Mouse (Mus musculus): ENCODE data around the gene Ubap1l. TPM values are rescaled to one million over a fixed set of nuclear protein-coding genes. Genes with fewer than 3 reads are reported as not detected.

The Ubap1l gene
- 0.62 TPM in 1 of 2 replicates, not detected in the other for polyA plus RNA-seq (2014; fragmentation: Nextera tagmentation; extraction: Ambion mirVana)

GRCm38 (mm10) chr9:65360641-65361448 lies at the start of gene Ubap1l:
Gene Ubap1l (plus strand): TSS chr9:65361041.
- Histone ChIP-seq H3K9me3 (ENCODE audit: control insufficient read depth, low read length) (no peaks in the 10 kb centered on the region), H3K27me3 (ENCODE audit: control insufficient read depth, insufficient read depth, low read length) (no peaks in the 10 kb centered on the region), H3K4me1 (ENCODE audit: control insufficient read depth, insufficient read depth, low read length) (0 out of 2 replicates have a peak, but pooled peaks cover 4% of the 10 kb centered on the region), H3K4me3 (ENCODE audit: low read length) (no peak within 1 kb of the TSS), H3K36me3 (ENCODE audit: control insufficient read depth, insufficient read depth, low read length) (peaks cover 64% of the 10 kb centered on the region), H3K4me2 (replicated peaks; ENCODE audit: low read depth, low read length) (no peak within 1 kb of the TSS), H3K9ac (ENCODE audit: low read depth, low read length) (no peak within 1 kb of the TSS), H3K27ac (ENCODE audit: low read depth, low read length) (no peak within 1 kb of the TSS)
- no peak for ATAC-seq (ENCODE audit: low FRiP score, low TSS enrichment)
- WGBS, result 90% methylated on average over 16 of the region's 16 CpGs

DNA sequence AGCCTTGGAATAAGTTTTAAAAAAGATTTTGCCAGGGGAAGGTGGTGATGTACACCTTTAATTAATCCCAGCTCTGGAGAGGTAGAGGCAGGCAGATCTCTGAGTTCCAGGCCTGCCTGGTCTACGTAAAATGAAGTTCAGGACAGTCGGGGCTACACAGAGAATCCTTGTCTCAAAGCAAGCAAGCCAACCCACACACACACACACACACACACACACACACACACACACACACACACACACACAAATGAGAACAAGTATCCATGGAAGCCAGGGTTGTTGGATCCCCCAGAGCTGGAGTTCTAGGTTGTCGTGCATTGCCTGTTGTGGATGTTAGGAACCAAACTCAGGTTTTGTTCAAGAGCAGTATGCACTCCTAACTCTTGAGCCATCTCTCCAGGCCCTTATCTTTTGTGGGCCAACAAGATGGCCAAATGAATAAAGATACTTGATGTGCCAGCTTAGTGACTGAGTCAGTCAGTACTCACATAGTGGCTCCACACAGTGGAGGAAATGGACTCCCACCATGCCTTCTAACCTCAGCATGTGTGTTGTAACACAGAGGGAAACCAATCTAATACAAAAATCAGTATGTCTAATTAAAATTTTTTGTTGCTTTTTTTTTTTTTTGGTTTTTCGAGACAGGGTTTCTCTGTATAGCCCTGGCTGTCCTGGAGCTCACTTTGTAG lies 48.0 kb upstream of the Ubap1l start:
- Histone ChIP-seq H3K9ac (ENCODE audit: low read depth, low read length) (no peak overlapping the region), H3K27ac (ENCODE audit: low read depth, low read length) (no peak overlapping the region), H3K36me3 (ENCODE audit: control insufficient read depth, insufficient read depth, low read length) (peaks cover 56% of the 10 kb centered on the region), H3K4me3 (ENCODE audit: low read length) (no peak overlapping the region), H3K4me1 (ENCODE audit: control insufficient read depth, insufficient read depth, low read length) (no peaks in the 10 kb centered on the region), H3K9me3 (ENCODE audit: control insufficient read depth, low read length) (no peaks in the 10 kb centered on the region), H3K4me2 (replicated peaks; ENCODE audit: low read depth, low read length) (no peak overlapping the region), H3K27me3 (ENCODE audit: control insufficient read depth, insufficient read depth, low read length) (no peaks in the 10 kb centered on the region)
- WGBS, result 96% methylated on average over 4 of the region's 4 CpGs
- ATAC-seq (ENCODE audit: low FRiP score, low TSS enrichment), result no peak

GRCm38 (mm10) chr9:65313846-65314245 lies 47.0 kb upstream of the Ubap1l start:
- no peaks in the 10 kb centered on the region for H3K9me3 ChIP-seq (ENCODE audit: control insufficient read depth, low read length)
- H3K27me3 ChIP-seq (ENCODE audit: control insufficient read depth, insufficient read depth, low read length), result no peaks in the 10 kb centered on the region
- H3K36me3 ChIP-seq (ENCODE audit: control insufficient read depth, insufficient read depth, low read length), result peaks cover 54% of the 10 kb centered on the region
- WGBS, result 97% methylated on average over 1 of the region's 1 CpGs
- H3K4me2 ChIP-seq (replicated peaks; ENCODE audit: low read depth, low read length), result no peak overlapping the region
- H3K4me3 ChIP-seq (ENCODE audit: low read length), result no peak overlapping the region
- H3K27ac ChIP-seq (ENCODE audit: low read depth, low read length), result no peak overlapping the region
- ATAC-seq (ENCODE audit: low FRiP score, low TSS enrichment), result no peak
- H3K9ac ChIP-seq (ENCODE audit: low read depth, low read length), result no peak overlapping the region
- H3K4me1 ChIP-seq (ENCODE audit: control insufficient read depth, insufficient read depth, low read length), result no peaks in the 10 kb centered on the region

GRCm38 (mm10) chr9:65322255-65322900 lies 38.5 kb upstream of the Ubap1l start:
- Histone ChIP-seq H3K4me2 (replicated peaks; ENCODE audit: low read depth, low read length) (no peak overlapping the region), H3K4me3 (ENCODE audit: low read length) (no peak overlapping the region), H3K9me3 (ENCODE audit: control insufficient read depth, low read length) (no peaks in the 10 kb centered on the region), H3K36me3 (ENCODE audit: control insufficient read depth, insufficient read depth, low read length) (peaks cover 68% of the 10 kb centered on the region), H3K4me1 (ENCODE audit: control insufficient read depth, insufficient read depth, low read length) (no peaks in the 10 kb centered on the region), H3K27ac (ENCODE audit: low read depth, low read length) (no peak overlapping the region), H3K9ac (ENCODE audit: low read depth, low read length) (no peak overlapping the region), H3K27me3 (ENCODE audit: control insufficient read depth, insufficient read depth, low read length) (no peaks in the 10 kb centered on the region)
- WGBS, result 79% methylated on average over 11 of the region's 11 CpGs
- no peak for ATAC-seq (ENCODE audit: low FRiP score, low TSS enrichment)

- Histone ChIP-seq H3K36me3 (ENCODE audit: control insufficient read depth, insufficient read depth, low read length) (peaks cover 66% of the 10 kb centered on the region), H3K4me1 (ENCODE audit: control insufficient read depth, insufficient read depth, low read length) (no peaks in the 10 kb centered on the region)
Observed at GRCm38 (mm10) chr9:65325971-65326370, 34.9 kb upstream of the Ubap1l start.

GRCm38 (mm10) chr9:65327371-65327770 lies 33.5 kb upstream of the Ubap1l start:
- Histone ChIP-seq H3K4me1 (ENCODE audit: control insufficient read depth, insufficient read depth, low read length) (no peaks in the 10 kb centered on the region), H3K27ac (ENCODE audit: low read depth, low read length) (no peak overlapping the region), H3K9me3 (ENCODE audit: control insufficient read depth, low read length) (no peaks in the 10 kb centered on the region), H3K4me3 (ENCODE audit: low read length) (no peak overlapping the region), H3K36me3 (ENCODE audit: control insufficient read depth, insufficient read depth, low read length) (peaks cover 56% of the 10 kb centered on the region), H3K4me2 (replicated peaks; ENCODE audit: low read depth, low read length) (no peak overlapping the region), H3K27me3 (ENCODE audit: control insufficient read depth, insufficient read depth, low read length) (no peaks in the 10 kb centered on the region), H3K9ac (ENCODE audit: low read depth, low read length) (no peak overlapping the region)
- 88% methylated on average over 2 of the region's 2 CpGs for WGBS
- ATAC-seq (ENCODE audit: low FRiP score, low TSS enrichment), result no peak

More at GRCm38 (mm10) chr9:65325971-65326370, 34.9 kb upstream of the Ubap1l start:
- Histone ChIP-seq H3K9me3 (ENCODE audit: control insufficient read depth, low read length) (no peaks in the 10 kb centered on the region), H3K4me3 (ENCODE audit: low read length) (no peak overlapping the region), H3K4me2 (replicated peaks; ENCODE audit: low read depth, low read length) (no peak overlapping the region), H3K27ac (ENCODE audit: low read depth, low read length) (no peak overlapping the region), H3K9ac (ENCODE audit: low read depth, low read length) (no peak overlapping the region), H3K27me3 (ENCODE audit: control insufficient read depth, insufficient read depth, low read length) (no peaks in the 10 kb centered on the region)
- no peak for ATAC-seq (ENCODE audit: low FRiP score, low TSS enrichment)

- Histone ChIP-seq H3K4me2 (replicated peaks; ENCODE audit: low read depth, low read length) (no peak overlapping the region), H3K9ac (ENCODE audit: low read depth, low read length) (no peak overlapping the region), H3K27me3 (ENCODE audit: control insufficient read depth, insufficient read depth, low read length) (no peaks in the 10 kb centered on the region), H3K4me3 (ENCODE audit: low read length) (no peak overlapping the region), H3K36me3 (ENCODE audit: control insufficient read depth, insufficient read depth, low read length) (peaks cover 13% of the 10 kb centered on the region), H3K9me3 (ENCODE audit: control insufficient read depth, low read length) (no peaks in the 10 kb centered on the region), H3K27ac (ENCODE audit: low read depth, low read length) (no peak overlapping the region), H3K4me1 (ENCODE audit: control insufficient read depth, insufficient read depth, low read length) (no peaks in the 10 kb centered on the region)
- no peak for ATAC-seq (ENCODE audit: low FRiP score, low TSS enrichment)
- WGBS, result 78% methylated on average over 5 of the region's 5 CpGs
Observed at GRCm38 (mm10) chr9:65333958-65334357, 26.9 kb upstream of the Ubap1l start.

DNA sequence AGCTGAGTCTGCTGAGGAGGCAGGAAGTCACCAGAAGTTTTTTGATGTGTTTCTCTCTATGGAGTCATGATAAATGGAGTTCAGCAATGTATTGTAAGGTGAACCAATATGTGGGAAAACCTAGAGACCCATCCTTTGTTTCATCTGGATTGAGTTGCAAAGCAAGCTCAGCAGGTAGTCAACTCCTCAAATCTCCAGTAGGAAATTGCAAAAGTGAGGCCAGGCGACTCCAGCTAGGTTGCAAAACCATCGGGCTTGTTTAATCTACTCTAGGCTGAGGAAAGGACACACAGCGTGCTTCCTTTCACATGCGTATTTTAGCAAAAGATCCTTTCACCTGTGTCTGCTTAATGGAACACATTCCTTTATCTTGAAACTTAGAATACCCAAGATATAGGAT lies 21.7 kb upstream of the Ubap1l start:
- Histone ChIP-seq H3K36me3 (ENCODE audit: control insufficient read depth, insufficient read depth, low read length) (no peaks in the 10 kb centered on the region), H3K27me3 (ENCODE audit: control insufficient read depth, insufficient read depth, low read length) (no peaks in the 10 kb centered on the region), H3K4me3 (ENCODE audit: low read length) (no peak overlapping the region), H3K27ac (ENCODE audit: low read depth, low read length) (no peak overlapping the region), H3K4me2 (replicated peaks; ENCODE audit: low read depth, low read length) (no peak overlapping the region), H3K9me3 (ENCODE audit: control insufficient read depth, low read length) (peaks cover 3% of the 10 kb centered on the region; the same call in 1 of the 2 replicates), H3K4me1 (ENCODE audit: control insufficient read depth, insufficient read depth, low read length) (no peaks in the 10 kb centered on the region), H3K9ac (ENCODE audit: low read depth, low read length) (no peak overlapping the region)
- 87% methylated on average over 4 of the region's 4 CpGs for WGBS
- no peak for ATAC-seq (ENCODE audit: low FRiP score, low TSS enrichment)

DNA sequence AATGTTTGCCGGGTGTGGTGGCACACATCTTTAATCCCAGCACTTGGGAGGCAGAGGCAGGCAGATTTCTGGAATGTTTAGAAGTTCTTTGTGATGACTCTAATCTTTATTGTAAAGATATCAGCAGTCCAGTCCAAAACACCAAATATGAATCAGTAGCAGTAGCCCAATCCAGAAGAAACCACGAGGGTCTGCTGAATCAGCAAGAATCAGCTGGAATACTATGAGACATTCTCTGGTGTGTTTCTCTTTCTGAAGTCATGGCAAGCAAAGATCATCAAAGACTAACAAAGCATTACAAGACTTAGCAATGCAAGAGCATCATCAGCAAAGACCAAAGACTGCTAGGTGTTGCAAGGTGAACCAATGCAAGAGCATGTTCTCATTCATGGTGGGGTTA lies 20.4 kb upstream of the Ubap1l start:
- no peak overlapping the region for H3K4me2 ChIP-seq (replicated peaks; ENCODE audit: low read depth, low read length)
- H3K27ac ChIP-seq (ENCODE audit: low read depth, low read length), result no peak overlapping the region
- H3K9ac ChIP-seq (ENCODE audit: low read depth, low read length), result no peak overlapping the region
- peaks cover 8% of the 10 kb centered on the region; the same call in 1 of the 2 replicates for H3K9me3 ChIP-seq (ENCODE audit: control insufficient read depth, low read length)
- H3K4me1 ChIP-seq (ENCODE audit: control insufficient read depth, insufficient read depth, low read length), result no peaks in the 10 kb centered on the region
- whole genome bisulfite sequencing, result 82% methylated on average over 2 of the region's 2 CpGs
- no peaks in the 10 kb centered on the region for H3K27me3 ChIP-seq (ENCODE audit: control insufficient read depth, insufficient read depth, low read length)
- no peaks in the 10 kb centered on the region for H3K36me3 ChIP-seq (ENCODE audit: control insufficient read depth, insufficient read depth, low read length)
- no peak for ATAC-seq (ENCODE audit: low FRiP score, low TSS enrichment)
- no peak overlapping the region for H3K4me3 ChIP-seq (ENCODE audit: low read length)

Measured in kidney, embryonic 14.5 days (tissue).